Mouse (Mus musculus) left cerebral cortex, adult 9 months (tissue): Measurements from ENCODE around the gene Evx1.

ENCODE experiments used
- DNase-seq, 2 experiments: peaks; one replicate each; pipeline ENCODE4 v3.0.0; 2022; ENCODE audit warnings: low spot score in 2 of 2

Gene Evx1

DNA sequence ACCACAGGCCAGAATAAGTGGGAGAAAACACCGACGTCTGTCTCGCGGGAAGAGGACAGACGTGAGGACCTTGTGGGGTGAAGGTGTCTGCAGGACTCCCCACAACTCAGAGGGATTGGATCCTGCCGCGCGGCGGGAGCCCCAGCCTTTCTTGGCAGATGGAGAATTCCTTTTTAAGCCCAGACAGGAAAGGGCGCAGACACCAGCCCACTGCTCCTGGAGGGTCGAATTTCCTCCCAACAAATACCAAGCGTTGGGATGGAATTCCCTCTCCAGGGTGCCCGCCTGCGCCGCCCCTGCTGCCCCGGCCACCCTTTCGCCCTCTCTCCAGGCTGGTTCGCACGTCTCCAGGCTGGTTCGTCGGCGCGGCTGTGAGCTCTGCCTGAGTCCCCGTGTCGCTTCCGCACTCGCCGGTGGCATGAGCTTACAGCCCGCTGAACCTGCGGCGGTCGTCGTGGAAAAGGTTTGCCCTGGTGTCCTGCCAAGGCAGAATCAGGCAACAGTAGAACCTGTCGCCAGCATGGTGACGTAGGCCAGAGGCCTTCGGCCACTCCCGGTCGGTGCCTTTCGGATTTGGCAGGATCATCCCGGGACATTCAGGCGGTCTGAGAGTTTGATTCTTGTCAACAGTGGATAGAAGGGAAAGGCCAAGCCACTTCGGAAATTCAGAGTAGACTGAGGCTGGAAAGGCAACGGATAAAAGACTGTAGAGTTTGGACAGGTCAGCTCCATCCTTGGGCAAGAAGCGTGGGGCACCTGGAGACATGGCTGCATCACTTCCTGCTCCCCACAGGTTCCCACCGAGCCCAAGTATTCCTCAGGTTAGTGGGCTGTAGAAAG lies 22.1 kb upstream of the Evx1 start:
- DNase-seq: no peak

DNA sequence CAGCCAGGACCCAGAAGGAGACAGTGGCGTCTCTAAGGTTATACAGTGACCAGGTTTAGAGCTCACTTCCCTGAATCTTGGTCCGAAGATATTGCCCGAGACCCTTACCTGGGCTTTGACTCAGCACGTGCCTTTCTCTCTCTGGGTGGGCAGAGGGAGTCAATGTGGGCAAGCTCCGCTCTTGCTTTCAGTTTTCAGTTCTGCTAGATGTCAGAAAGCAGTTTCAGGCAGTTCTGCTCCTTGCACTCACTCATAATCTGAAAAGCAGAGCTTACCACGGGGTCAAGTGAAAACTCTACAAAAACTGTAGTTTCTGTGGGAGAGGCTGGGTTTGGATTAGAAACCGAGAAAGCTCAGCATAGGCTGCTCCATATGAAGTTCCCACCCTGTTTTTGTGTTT lies 21.0 kb upstream of the Evx1 start:
- DNase-seq: no peak

DNA sequence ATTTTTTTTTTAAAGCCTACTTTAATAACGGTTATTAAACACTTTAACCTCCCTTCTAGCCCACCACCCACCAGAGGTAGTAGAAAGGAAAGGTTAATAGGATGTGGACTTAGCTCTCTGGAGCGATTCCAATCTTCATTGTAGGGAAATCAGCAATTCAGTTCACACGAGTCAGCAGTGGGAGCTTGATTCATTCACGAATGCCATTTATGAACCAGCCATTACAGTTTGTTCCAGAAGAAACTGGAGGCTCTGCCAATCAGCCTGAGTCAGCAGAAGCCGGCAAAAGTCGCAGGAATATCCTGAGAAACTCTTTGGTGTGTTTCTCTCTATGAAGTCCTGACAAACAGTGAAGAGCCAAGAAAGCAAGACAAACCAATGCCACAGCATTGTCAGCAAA lies 18.7 kb upstream of the Evx1 start:
- no peak for DNase-seq

DNA sequence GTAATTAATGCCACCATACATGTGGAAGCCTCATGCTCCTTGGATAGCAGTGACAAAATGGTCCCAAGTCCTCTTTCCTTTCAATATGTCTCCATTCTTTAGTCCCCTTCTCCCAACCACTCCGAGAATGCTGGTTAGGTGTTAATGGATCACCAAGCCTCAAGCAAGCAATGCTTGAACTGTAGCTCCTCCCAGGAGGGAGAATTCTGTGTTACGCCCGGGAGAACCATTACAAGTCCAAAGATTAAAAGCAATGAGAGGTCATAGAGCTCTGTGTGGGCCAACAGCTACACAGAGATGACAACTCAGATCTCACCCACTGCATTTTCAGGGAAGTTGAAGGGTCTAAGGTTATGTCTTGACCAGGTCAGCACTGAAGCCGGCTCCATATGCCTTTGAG lies 14.8 kb upstream of the Evx1 start:
- DNase-seq: no peak

DNA sequence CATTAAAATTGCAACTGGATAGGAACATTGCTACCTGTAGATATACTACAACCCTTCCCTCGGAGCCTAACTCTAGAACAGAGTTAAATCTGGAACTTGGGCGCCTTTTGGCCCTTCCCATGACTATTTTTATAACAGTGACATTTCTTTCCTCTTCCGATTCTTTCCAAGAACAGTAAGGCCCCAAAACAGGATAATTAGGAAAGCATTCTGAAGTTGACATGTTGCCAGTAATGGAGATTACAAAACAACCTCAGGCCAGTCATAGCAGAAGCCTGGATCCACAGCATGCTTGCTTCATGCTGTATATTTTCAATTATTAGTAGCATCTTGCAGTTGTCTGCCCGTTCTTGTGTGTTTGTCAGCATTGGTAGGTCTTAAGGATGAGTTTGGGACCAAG lies 12.5 kb upstream of the Evx1 start:
- DNase-seq: no peak

DNA sequence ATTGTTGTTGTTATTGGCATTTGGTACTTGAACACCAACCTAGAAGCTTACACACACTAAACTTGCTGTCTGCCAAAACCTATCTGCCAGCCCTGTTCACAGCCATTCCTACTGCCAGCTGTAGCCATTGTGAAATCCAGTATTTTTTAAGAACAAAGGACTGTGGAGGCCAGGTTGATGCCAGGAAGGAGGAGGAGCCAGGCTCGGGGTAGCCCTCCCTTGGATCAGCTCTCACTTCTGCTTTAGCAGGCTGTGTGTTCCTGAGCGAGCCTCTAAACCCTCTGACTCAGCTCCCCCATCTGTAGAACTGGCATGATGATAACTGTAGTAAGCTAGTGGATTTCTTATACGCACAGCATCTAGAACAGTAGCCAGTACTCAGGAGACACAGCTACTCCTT lies 9.9 kb upstream of the Evx1 start:
- DNase-seq: no peak

DNA sequence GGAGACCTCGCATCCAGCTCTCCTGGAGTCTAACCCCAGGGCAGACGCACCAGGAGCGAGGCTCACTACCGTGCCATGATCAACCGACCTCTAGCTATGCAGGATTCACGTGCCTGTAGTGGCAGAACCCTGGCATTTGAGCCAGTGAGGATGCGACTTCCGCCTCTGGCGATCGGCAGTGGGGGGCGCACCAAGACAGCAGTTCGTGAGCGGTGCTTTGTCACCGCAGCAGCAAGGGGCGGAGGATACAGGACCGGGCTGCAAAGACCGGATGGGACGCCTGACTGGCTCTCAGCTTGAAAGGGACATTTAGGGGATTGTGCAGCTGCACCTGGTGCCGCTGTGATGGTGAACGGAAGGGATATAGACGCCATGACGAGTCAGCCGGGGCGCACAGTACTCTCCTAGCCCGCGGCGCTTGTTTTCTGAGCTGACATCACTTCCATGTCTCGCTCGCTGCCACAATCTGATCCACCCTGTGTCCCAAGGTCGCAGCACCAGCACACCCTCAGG lies 7.4 kb upstream of the Evx1 start:
- DNase-seq: peak in 1 of 2 experiments; percentile 55

DNA sequence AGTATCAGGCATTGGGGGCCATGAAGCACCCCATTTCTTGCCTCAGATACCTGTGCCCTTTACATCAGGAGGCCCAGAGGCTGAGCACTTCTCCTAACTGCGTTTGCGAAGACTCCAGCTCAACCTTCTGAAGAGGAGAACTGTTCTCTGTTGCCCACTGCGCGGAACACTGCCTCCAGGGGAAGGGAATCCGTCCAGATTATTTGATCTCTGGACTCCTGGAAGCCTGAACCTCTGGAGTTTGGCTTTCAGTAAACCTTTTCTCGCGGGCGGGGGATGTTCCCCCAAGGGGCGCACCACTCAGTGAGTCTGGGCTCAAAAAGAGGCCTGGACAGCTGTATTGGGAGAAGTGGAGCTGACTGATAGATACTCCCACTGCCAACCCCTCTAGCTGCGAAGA lies 3.5 kb upstream of the Evx1 start:
- DNase-seq: no peak

DNA sequence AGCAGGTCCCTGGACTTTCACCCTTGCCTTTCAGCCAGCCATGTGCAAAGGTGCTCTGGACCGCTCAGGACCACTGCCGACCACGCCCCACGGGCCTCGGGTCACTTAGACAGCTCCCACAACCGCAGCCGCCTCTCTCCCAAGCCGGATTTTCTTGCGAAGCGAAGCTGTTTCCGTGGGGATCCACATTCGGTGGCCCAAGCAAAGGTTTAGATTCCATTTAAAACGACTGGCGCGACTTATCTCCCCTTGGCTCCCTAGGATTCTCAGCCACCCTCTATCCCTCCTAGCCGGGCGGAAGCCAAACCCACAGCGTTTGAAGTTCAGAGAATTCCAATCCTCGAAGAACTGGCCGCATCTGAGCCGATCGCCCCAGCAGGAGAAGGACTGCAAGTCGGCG lies 2.9 kb upstream of the Evx1 start:
- no peak for DNase-seq

DNA sequence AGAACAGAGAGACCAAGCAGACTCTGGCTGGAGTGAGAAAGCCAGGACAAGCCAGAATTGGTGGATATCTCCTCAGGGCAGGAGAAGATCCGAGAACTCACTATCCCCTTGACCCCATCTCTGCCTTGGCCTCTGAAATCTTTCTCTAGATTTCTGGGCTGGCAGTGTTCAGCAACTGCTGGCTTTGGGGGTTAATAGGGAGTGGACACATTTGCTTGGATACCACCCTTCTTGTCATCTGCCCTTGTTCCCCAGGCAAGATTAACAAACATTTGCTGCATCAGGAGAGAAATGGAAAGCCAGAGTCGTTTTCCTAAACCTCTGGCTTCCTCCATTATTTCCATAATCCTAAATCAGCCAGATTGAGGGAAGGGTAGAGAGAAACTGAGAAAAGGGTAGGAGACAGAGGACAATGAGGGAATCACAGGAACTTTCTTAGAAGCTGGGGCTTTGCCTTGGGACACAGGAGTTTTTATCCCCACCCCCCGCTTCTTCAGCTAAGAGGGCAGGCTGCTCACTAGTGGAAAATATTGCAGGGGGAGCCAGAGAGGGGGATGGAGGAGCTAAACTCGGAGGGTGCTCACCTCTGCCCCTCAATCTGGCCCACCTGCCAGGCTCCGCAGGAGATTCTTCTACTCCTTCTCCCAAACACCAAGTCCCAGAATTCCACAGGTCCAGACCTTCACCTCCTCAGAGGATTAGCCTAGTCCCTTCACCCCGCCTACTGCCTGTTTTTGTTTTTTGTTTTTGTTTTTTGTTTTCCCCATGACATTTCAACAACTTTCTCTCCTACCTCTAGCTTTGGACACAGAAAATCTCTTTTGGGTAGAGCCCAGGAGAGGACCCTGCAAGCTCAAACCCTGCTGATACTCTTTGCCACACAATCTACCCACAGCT lies 1.4 kb upstream of the Evx1 start:
- no peak for DNase-seq

DNA sequence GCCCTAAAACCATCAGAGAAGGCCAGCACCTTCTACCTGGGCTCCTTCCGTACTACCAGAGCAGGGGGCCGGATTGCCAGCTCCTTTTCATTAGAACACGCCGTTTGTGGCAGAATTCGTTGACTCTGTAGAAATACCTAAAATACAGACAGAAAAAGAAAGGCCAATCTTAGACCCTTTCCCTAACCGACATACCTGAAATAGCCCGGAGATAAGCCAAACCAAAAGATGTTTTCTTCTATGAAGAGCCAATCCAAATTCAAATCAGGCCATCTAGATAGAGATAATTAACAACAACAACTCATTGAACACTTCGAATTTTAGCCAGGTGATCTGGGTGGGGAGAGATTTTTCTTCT lies 761 bp upstream of the Evx1 start:
- no peak for DNase-seq

DNA sequence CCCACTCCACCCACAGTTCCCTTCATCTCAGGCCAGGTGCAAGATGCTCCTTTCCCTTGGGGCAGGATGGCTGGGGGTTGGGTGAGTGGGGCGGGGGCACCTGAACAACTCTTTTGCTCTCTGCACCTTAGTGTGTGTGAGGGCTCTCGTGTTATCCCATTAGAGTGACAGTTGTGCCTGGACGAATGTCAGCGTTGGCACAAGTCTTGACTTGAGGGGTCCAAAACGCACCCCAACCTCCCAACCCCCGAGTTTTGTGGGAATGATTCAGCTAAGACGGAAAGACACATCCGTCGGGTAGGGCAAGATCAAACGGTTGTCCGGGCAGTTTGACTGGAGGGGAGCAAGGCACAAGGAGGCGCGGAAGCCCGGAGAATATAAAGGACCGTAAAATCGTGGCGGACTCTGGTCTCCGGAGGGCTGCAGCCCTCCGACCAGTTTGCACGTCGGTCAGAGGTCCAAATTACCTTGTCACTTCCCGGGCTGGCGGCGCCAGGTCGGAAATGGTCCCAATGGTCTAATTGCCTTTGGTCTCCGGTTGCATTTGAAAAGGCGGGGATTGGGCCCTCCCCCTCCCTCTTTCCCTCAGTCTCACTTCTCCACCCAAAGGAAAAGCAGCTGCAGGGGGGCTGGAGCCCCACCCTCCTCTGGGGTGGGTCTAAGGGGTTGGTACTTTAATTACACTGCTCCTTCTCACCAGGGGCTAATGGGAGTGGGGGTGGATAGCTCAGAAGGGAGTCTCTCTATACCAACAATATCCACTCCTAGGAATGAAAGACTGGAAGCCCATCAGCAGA lies 1.2 kb downstream of the Evx1 start:
- DNase-seq: no peak

DNA sequence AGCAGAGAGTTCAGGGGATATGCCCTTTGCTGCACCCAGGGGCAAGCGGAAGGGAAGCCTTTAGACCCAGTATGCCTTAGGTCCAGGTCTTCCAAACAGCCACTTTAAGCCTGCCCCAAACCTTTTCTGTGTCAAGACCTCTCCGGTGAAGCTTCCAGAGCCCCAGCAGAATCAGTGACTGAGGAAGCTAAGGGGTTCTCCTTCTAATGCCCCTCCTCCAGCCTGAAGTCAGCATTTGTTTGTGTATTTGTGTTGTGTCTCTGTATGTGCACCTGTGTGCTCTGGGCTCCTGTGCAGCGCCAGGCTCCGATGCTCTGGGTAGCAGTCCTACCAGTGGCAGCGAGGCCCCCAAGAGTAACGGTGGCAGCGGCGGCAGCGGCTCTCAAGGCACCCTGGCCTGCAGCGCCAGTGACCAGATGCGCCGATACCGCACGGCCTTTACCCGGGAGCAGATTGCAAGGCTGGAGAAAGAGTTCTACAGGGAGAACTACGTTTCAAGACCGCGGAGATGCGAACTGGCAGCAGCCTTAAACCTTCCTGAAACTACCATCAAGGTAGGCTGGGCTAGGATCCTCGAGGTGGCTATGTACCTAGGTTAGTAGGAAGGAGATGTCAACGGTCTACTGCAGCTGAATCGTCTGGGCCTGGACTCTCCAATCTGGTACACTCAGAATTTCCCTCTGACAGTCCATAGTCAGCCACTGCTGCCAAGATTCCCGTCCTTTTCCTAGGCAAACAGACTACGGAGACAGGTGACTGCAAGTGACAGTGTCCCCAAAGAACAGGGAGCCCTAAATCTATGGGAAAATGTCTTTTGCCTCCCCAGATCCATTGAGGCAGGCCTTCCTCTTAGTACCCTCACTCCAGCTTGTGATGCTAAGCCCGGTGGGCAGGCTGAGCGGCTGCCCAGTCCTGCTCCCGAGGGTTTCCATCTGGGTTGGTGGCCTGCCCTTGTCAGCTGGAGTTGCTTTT lies 2.4 kb downstream of the Evx1 start:
- no peak for DNase-seq

DNA sequence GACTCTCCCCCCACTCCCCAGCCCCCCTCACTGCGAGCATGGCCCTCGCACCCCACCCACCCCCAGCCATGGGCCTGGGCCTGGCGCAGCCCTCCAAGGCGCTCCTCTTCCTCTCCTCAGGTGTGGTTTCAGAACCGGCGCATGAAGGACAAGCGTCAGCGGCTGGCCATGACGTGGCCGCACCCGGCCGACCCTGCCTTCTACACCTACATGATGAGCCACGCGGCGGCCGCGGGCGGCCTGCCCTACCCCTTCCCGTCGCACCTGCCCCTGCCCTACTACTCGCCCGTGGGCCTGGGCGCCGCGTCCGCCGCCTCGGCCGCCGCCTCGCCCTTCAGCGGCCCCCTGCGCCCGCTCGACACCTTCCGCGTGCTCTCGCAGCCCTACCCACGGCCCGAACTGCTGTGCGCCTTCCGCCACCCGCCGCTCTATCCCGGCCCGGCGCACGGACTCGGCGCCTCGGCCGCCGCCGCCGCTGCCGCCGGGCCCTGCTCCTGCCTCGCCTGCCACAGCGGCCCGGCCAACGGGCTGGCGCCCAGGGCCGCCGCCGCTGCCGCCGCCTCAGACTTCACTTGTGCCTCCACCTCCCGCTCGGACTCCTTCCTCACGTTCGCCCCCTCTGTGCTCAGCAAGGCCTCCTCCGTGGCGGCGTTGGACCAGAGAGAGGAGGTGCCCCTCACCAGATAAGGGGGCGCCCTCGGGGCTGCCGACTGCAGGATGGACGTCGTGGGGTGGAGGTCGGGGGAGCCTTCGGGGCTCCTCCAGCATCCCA lies 3.3 kb downstream of the Evx1 start:
- no peak for DNase-seq

DNA sequence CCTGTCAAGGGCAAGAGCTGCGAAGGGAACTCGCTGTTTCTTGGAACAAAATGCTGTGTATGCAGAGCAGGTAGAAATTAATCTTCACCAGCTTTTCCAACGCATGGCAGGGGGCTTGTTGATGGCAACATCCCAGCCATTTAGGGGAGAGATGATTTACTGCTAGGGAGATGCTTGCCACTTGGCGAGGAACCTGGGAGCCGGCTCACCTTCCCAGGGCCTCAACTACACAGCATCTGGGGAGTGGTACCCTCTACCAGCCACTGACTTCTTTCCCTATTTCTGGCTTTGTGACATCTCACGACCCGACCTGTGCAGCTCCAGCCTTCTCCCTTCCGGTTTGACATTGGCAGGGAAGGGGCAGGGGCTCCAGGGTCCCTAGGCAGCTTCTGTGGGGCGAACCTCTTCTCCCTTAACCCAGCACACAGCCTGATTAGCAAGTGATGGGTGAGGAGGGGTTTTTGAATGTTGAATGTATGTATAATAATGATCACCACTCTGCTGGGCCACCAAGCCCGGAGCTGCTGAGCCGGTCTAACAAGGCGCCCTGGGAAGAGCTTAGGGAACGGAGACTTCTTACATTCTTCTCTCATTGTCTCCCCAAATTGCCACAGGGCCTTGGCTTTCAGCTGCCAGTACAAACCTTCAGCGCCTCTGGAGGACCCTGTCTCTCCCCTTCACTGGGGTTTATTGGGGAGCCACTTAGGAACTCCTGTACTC lies 4.3 kb downstream of the Evx1 start:
- DNase-seq: no peak

DNA sequence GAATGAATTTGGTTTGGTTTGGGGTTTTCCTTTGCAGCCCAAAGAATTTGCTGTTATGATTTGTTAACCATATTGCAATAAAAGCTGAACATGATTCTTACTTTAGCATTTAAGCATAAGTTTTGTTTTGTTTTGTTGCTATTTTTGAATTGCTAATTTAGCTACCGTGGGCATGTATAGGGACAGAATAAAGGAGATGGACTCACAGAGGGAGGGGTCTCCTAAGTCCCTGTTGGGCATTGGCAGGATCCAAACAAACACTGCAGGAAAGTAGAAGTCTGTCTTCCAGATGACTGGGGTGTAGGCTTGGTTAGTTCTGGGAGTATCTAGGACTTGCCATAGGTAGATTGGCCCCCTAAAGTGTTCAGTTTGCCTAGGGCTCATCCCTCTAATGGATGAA lies 5.0 kb downstream of the Evx1 start:
- DNase-seq: no peak

DNA sequence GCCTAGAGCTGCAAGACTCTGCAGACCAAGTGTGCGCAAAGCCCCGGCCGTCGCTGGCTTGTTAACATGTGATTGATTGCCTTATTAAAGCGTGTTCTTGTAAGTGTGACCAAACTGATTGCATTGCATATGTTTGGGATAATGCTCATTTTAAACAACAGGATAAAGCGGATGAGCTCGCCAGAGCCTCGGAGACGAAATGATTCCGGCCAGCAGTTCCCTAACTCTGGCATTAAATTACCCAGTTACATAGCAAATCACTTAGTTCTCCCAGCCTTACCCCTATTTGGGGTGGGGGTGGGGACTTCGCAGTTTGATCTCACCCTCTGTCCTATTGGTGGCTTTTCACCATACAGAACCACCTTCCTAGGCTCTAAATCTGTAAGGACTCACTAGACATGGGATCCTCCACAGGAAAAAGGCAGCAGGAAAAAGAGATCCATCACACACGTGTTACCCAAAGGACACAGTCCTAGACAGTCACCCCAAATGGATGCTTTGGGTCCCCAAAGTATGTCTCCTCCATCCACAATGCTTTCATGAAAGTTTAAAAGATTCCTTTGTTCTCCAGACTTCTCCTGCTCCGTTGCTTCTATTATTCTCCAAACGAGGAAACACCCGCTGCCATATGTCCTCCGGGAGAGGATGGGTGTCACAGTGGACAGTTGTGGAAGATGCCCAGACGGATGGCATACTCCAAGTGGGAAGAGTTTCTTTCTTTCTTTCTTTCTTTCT lies 6.8 kb downstream of the Evx1 start:
- DNase-seq: no peak

DNA sequence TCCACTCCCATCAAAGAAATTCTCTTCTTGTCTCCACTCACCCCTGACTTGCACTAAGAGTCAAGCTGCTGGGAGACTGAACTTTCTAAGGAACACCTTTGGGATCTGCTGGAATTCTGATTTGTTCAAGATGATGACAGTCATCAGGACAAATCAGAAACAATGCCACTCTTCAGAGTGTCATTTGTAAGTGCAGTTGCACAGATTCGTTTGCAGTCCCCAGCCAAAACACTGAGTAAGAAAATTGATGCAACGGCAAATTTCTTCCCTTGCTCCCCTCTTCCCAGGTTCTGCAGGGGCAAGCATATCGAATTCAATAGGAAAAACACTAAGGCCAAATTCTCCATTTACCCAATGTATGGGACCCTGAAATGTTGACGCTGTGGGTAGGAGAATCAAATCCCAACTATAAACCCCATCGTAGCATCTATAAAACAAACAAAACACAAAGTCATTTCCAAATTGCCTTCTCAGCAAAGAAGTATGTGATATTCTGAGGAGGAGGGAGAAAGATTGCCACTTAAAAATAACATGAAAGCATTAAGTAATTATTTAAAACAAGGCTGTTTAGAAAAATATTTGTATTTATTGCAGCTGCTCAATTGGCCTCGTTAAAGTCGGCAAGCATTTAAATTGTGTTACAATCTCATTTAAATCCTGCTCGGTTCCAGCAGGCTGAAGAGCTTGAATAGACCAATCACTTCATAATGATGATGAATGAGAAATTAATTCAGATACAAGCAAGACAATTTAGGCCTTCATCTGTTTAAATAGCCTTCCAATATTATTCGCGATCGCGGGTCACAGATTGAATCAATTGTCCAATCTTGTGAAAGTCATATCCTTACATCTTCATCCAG lies 7.9 kb downstream of the Evx1 start:
- no peak for DNase-seq
